Mouse (Mus musculus) intestine, postnatal 0 days (tissue): ENCODE measurements around the gene Mlana. TPM values are rescaled to one million over a fixed set of nuclear protein-coding genes. Genes with fewer than 3 reads are reported as not detected.

Experiments used
- ATAC-seq: fragments of 200-750 bp; cut with Nextera tagmentation; 2 replicates; pipeline ENCODE4 v1.8.0; 2017; ENCODE audit warnings: mild to moderate bottlenecking, moderate TSS enrichment, moderate library complexity
- H3K27ac ChIP-seq: fragments of 300-500 bp; sonication (generic); 2 replicates; pipeline ENCODE4 v1.5.1; 2014; ENCODE audit warnings: mild to moderate bottlenecking, low read depth, low read length, moderate library complexity
- H3K27me3 ChIP-seq: fragments of 300-500 bp; sonication (generic); replicated peaks from 2 replicates; pipeline ENCODE4 v1.6.1; 2014; ENCODE audit warnings: low read length, mixed read lengths; ENCODE audit not compliant: control insufficient read depth, insufficient read depth
- H3K36me3 ChIP-seq: fragments of 300-500 bp; sonication (generic); 2 replicates; pipeline ENCODE4 v1.6.1; 2014; ENCODE audit warnings: mild to moderate bottlenecking, moderate library complexity; ENCODE audit not compliant: control insufficient read depth, insufficient read depth
- H3K4me1 ChIP-seq: fragments of 300-500 bp; sonication (generic); replicated peaks from 2 replicates; pipeline ENCODE4 v1.6.1; 2014; ENCODE audit warnings: antibody characterized with exemption, low read length, mixed read lengths; ENCODE audit not compliant: control insufficient read depth, insufficient read depth
- H3K4me2 ChIP-seq: fragments of 300-500 bp; sonication (generic); replicated peaks from 2 replicates; pipeline ENCODE4 v1.6.1; 2014; ENCODE audit warnings: low read depth, mild to moderate bottlenecking, moderate library complexity
- H3K4me3 ChIP-seq: fragments of 300-500 bp; sonication (generic); 2 replicates; pipeline ENCODE4 v1.5.1; 2014; ENCODE audit warnings: low read depth, low read length
- H3K9ac ChIP-seq: fragments of 300-500 bp; sonication (generic); 2 replicates; pipeline ENCODE4 v1.6.1; 2014; ENCODE audit warnings: mild to moderate bottlenecking, low read depth, low read length
- H3K9me3 ChIP-seq: fragments of 300-500 bp; sonication (generic); 2 replicates; pipeline ENCODE4 v1.6.1; 2016; ENCODE audit warnings: mixed run types; ENCODE audit not compliant: control insufficient read depth
- CTCF ChIP-seq: sonication (generic); IDR thresholded peaks from 2 replicates; pipeline ENCODE4 v1.5.1; 2016; ENCODE audit warnings: low read depth, mild to moderate bottlenecking, control low read depth, antibody characterized with exemption, moderate library complexity
- WGBS: fragments of 180-500 bp; shearing (Covaris S2); extraction: QIAGEN DNeasy Blood & Tissue Kit; methylation state at CpG from one replicate; pipeline ENCODE4 v1.1.7; 2014; 5-methylcytosine and 5-hydroxymethylcytosine counted together
- polyA plus RNA-seq: library from polyadenylated mRNA; unstranded; fragments of >200 nt; fragmentation: Nextera tagmentation; extraction: Ambion mirVana; gene quantifications from 2 replicates; pipeline ENCODE4 v1.2.1, GENCODE M21; 2015

Mlana gene
- 2.7 and 2.9 TPM in 2 replicates for polyA plus RNA-seq

DNA sequence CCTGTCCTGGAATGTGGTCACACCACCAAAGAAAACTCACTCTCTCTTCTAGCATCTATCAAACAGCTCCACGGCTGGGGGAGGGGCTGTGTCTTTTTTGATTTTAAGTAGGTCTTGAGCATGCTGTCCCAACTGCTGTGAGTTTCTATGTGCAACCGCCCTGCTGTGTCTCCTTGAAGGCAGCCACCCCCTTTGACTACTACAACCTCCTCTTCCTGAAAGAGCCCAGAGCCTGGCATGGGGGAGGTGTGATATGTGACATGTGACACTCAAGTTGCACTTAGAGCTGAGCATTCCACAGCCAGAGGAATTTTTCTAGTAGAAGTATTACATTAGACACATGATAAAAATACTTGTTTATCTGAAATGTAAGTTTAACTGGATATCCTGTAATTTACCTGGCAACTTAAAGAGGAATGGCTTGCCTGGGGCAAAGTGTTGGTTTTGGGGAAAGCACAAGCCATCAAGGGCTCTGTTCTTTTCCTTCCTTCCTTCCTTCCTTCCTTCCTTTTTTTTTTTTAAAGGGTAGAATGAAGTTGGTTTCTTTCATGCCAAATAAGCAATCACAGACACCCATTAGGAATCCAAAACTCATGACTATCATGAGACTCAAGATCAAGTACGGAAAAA lies at the start of gene Mlana:
Mlana (plus strand) TSS at position 580 of the 630 bp plus-strand sequence.
- Histone ChIP-seq H3K4me2 (no peak within 1 kb of the TSS), H3K27me3 (no peaks in the 10 kb centered on the region), H3K4me3 (no peak within 1 kb of the TSS), H3K9ac (no peak within 1 kb of the TSS), H3K9me3 (no peaks in the 10 kb centered on the region), H3K4me1 (no peaks in the 10 kb centered on the region), H3K27ac (no peak within 1 kb of the TSS), H3K36me3 (no peaks in the 10 kb centered on the region)
- no peak for ATAC-seq
- no peak for TF ChIP-seq CTCF
- 62% methylated on average over 3 of the region's 3 CpGs for WGBS

DNA sequence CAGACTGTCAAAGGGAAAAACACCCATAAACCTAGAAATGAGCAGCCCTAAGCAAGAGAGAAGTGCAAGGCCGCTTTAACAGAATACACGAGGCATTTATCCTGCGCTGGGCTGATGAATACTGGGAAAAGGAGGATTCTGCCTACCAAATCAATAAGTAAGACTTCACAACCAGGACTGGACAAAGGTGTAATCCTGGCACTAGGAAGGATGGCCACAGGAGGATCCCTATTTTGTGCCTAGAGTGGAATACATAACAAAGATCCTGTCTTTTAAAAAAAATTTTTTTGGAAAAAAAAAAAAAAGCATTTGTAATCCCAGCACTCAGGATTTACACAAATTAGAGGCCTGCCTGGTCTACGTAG lies 49.1 kb upstream of the Mlana start:
- Histone ChIP-seq H3K4me1 (no peaks in the 10 kb centered on the region), H3K9ac (no peak overlapping the region), H3K4me2 (peak overlapping the region; percentile 75), H3K27ac (no peak overlapping the region), H3K9me3 (no peaks in the 10 kb centered on the region), H3K27me3 (no peaks in the 10 kb centered on the region), H3K4me3 (peak overlapping the region; percentile 97), H3K36me3 (peaks cover 5% of the 10 kb centered on the region; the same call in 1 of the 2 replicates)
- no peak for TF ChIP-seq CTCF
- ATAC-seq, result no peak
- 41% methylated on average over 4 of the region's 4 CpGs for WGBS

DNA sequence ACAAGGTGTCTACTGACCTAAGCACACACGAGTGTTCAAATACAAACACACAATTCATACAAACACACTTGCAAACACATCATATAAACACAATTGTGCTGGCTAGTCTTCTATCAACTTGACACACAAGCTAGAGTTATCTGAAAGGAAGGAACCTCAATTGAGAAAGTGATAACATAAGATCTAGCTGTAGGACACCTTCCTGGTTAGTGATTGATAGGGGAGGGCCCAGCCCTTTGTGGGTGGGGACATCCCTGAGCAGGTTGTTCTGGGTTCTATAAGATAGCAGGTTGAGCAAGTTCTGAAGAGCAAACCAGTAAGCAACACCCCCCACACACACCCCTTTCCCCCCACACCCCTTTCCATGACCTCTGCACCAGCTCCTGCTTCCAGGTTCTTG lies 47.9 kb upstream of the Mlana start:
- H3K9me3 ChIP-seq, result no peaks in the 10 kb centered on the region
- TF ChIP-seq CTCF, result no peak
- no peaks in the 10 kb centered on the region for H3K4me1 ChIP-seq
- H3K4me3 ChIP-seq, result no peak overlapping the region
- no peak for ATAC-seq
- H3K4me2 ChIP-seq, result no peak overlapping the region
- WGBS, result 78% methylated on average over 1 of the region's 1 CpGs
- no peak overlapping the region for H3K9ac ChIP-seq
- no peaks in the 10 kb centered on the region for H3K27me3 ChIP-seq
- H3K36me3 ChIP-seq, result peaks cover 4% of the 10 kb centered on the region; the same call in 1 of the 2 replicates
- no peak overlapping the region for H3K27ac ChIP-seq

DNA sequence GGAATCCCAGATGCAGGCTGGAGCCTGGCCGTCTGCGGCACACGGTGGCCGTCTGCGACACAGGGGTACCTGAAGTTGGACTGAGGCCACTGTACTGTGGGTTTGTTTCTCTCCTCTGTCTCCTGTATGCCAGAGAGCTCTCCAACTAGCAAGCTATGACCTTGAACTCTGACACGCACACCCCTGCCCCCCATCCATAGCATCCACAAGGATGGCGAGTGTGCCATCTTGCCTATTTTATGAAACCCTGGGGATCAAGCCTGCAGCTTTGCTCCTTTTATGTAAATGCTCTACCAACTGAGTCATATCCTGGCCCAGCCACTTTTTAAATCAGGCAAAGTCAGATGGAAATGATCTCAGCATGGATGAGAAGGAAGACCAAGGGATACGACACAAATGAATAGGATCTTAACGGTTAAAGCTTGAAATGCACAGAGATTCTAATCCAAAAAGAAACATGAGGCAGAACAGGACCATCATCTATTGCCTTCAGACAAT lies 43.8 kb upstream of the Mlana start:
- no peaks in the 10 kb centered on the region for H3K4me1 ChIP-seq
- no peak overlapping the region for H3K27ac ChIP-seq
- WGBS, result 91% methylated on average over 9 of the region's 9 CpGs
- no peaks in the 10 kb centered on the region for H3K27me3 ChIP-seq
- no peaks in the 10 kb centered on the region for H3K9me3 ChIP-seq
- no peak for TF ChIP-seq CTCF
- no peak overlapping the region for H3K4me2 ChIP-seq
- no peaks in the 10 kb centered on the region for H3K36me3 ChIP-seq
- no peak overlapping the region for H3K9ac ChIP-seq
- H3K4me3 ChIP-seq, result no peak overlapping the region
- ATAC-seq, result no peak

DNA sequence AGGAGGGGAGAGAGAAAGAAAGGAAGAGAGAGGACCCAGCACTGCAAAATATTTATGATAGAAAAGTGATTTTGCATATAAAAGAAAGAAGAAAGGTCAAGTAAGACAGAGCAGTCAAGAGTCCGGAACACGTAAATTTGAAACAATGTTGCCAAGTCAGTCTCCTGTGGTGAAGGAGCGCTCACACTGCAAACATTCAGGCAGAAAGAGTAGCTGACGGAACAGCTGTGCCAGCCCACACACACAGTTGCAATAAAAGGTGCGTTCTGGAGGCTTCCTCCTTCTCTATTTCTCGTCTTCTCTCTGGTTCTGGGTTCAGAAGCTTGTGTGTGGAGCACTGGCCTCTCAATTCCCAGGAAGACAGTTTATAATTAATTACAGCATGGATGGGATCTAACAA lies 42.5 kb upstream of the Mlana start:
- WGBS, result 63% methylated on average over 6 of the region's 6 CpGs
- ATAC-seq, result no peak
- Histone ChIP-seq H3K27me3 (no peaks in the 10 kb centered on the region), H3K9ac (no peak overlapping the region), H3K4me2 (no peak overlapping the region), H3K36me3 (no peaks in the 10 kb centered on the region), H3K27ac (no peak overlapping the region), H3K9me3 (no peaks in the 10 kb centered on the region), H3K4me1 (no peaks in the 10 kb centered on the region), H3K4me3 (no peak overlapping the region)
- TF ChIP-seq CTCF, result no peak

DNA sequence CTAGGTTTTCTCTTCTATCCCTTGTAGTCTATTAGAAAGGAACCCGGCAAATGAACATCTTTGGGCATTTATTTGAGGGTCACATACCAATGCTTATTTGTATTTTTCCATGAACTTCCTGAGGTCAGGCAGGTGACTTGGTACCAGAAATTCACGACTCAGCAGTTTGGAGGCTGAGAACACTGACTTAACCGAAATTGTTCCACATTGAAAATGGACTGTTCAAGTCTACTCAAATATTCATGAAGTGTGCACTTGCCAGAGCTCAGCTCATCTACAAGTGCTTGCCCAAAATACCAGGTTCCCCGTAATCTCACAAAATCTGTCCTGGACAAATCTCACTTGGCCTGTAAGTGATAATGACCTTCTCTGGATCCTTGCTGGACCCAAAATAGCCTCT lies 41.6 kb upstream of the Mlana start:
- no peak for TF ChIP-seq CTCF
- 88% methylated on average over 4 of the region's 4 CpGs for WGBS
- H3K9me3 ChIP-seq, result no peaks in the 10 kb centered on the region
- no peak overlapping the region for H3K9ac ChIP-seq
- H3K4me2 ChIP-seq, result no peak overlapping the region
- no peak for ATAC-seq
- no peak overlapping the region for H3K27ac ChIP-seq
- H3K4me3 ChIP-seq, result no peak overlapping the region
- no peaks in the 10 kb centered on the region for H3K4me1 ChIP-seq
- no peaks in the 10 kb centered on the region for H3K27me3 ChIP-seq
- H3K36me3 ChIP-seq, result no peaks in the 10 kb centered on the region
